Mouse (Mus musculus) lung, postnatal 25 days (tissue): ENCODE data around the gene Apeh.

Source experiments
- DNase-seq: peaks from one replicate; pipeline ENCODE4 v3.0.0; 2022; ENCODE audit warnings: low spot score

Gene Apeh

DNA sequence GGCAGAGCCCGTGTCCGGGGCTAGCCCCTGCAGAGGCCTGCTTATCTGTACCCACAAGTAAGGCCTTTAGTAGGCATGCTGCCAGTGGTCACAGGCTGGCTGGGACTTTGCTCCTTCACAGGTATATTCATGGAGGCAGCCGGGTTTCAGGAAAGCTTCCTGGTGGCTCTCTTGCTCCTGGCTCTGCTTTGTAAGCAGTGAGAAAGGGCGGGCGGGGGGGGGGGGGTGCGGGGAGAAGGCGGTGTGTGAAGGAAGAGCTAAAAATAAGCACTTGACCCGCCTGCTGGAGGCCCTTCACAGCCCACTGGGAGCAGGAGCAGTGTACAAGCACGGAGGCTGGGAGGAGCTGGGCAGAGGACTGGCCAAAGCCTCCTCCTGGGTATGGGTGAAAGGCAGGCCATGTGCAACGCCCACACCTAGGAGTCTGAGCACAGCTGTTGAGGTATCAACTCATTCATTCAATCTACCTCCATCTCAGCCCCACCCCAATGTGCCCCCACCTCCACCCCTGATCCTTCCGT lies 25.5 kb upstream of the Apeh start:
- peak; percentile 59 for DNase-seq

DNA sequence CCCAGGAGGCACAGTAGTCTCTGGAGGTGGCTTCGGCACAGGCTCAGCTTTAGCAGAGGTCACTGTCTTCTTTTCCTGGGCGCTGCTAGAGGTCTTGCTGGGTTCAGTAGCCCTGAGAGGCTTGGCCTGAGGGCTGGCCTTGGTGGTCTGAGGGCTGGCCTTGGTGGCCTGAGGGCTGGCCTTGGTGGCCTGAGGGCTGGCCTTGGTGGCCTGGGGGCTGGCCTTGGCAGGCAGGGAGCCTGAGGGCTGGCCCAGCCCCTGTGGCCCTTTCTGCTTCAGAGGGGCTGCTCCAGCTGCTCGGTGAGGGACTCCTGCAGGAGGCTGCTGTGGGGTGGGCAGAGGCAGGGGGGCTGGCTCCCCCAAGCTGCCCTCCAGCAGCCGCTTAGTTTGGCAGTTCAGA lies 22.7 kb upstream of the Apeh start:
- DNase-seq = no peak

DNA sequence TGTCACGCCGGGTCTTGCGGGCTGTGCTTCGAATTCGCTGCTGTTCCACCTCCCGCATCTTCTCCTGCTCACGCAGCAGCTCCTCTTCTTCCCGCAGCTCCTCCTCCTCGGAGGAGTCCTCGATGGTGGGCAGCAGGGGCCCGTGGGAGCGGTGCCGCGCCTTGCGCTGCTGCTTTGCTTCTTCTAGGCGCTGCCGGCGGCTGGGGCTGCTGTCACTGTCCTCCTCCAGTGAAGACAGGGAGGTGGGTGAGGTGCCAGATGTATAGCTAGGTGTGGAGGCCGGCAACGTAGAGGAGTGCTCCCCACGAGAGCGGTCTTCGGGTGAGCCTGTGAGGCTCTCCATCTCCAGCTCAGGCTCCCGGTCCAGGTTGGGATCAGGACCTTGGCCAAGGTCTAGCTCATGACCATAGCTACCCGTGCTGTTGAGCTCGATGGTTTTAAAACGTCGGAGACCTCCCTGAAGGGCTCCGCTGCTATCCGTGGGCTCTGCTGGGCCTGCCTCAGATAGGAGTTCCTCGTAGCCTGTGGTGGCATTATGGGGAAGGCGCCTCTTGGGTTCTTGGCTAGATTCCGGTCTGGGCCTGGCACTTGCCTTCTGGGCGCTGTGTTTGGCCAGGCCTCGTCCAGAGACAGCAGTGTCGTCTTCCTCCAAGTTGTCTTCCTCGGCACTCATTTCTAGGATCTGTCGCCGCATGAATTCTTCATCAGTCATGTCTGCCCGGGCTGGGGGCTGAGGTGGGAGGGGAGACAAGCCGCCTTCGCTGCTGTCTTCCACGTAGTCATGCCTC lies 21.1 kb upstream of the Apeh start:
- DNase-seq = no peak

- no peak for DNase-seq
Observed at GRCm38 (mm10) chr9:108112719-108113340, 18.4 kb upstream of the Apeh start.

DNA sequence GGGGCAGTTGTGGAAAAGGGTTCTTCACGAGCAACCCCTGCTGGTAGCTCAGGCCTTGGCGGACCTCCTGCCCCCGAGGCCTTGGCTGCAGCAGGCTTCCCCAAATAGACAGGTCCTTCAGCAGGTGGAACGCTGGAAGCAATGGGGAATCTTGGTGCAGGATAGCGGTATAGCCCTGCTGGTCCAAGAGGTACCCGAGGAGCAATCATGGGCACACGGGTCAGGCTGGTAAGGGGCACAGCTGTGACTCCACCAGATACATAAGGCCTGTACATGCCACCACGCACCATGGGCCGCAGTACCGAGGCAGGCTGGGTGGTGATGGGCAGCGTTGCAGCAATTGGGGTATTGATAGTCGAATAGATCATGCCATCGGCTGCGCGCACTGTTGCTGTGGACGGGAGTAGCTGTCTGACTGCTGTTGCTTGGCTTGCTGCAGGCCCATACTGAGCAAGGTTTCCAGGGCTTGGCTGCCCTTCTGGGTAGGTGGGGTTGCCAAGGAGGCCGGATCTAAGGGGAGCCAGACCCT lies 17.3 kb upstream of the Apeh start:
- DNase-seq = no peak

GRCm38 (mm10) chr9:108111101-108111592 lies 16.7 kb upstream of the Apeh start:
- no peak for DNase-seq

GRCm38 (mm10) chr9:108110160-108110559 lies 15.8 kb upstream of the Apeh start:
- no peak for DNase-seq

- DNase-seq = no peak
Observed at GRCm38 (mm10) chr9:108107867-108108266, 13.5 kb upstream of the Apeh start.

- DNase-seq = no peak
Observed at GRCm38 (mm10) chr9:108106090-108106489, 11.7 kb upstream of the Apeh start.

DNA sequence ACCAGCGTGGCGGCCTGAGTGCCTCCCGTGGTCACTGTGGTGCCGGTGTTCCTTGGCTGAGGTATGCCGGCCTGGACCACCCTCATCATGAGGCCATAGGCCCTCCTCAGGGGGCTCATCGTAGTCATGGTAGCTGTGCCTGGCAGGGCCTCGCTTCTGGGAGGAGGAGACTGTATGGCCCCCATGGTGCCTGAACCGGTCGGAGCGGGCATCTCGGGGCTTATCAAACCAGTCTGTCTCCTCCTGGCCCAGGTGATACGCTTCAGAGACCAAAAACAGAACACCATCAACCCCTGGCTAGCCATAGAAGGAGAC lies 11.1 kb upstream of the Apeh start:
- DNase-seq = no peak

DNA sequence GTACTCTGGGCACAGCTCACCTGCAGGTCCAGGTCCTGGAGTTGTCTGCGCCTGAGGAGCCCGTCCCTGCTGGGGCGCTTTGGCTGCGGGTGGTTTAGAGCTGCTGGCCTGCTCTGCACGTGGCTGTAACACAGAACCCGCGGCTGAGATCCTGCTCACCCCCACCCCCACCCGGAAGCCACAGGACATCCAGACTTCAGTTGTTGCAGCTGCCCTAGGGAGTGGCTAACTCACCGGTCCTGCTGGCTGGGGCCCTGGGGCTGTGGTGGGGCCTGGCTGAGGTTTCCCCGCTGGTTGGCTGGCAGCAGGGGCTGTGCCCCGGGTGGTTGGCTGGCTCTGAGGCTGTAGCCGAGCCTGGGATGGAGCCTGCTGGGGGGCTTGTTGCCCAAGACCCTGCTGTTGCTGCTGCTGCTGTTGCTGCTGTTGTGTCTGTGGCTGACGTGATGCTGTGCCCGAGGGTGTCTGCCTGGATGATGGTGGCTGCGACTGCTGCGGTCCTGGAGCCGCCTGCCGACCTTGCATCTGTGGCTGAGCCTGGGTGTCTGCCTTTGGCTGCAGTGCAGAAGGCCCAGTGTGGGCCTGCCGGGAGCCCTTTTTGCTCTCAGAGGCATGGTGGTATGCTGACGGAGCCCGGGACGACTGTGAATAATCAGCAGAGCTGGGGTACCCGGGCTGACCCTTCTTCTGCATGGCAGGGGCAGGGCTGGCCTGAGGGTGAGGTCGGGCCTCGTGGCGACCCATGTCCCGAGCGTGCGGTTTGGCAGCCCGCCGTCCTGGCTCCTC lies 10.6 kb upstream of the Apeh start:
- DNase-seq = no peak

- DNase-seq = no peak
Observed at GRCm38 (mm10) chr9:108099619-108100018, 5.2 kb upstream of the Apeh start.

- DNase-seq = no peak
Observed at GRCm38 (mm10) chr9:108095949-108096712, 1.7 kb upstream of the Apeh start.

GRCm38 (mm10) chr9:108095518-108095917 lies 1.1 kb upstream of the Apeh start:
- peak; percentile 49 for DNase-seq

GRCm38 (mm10) chr9:108094998-108095411 lies 599 bp upstream of the Apeh start:
- DNase-seq = no peak

GRCm38 (mm10) chr9:108093586-108093985 lies 820 bp downstream of the Apeh start:
- DNase-seq = no peak

- no peak for DNase-seq
Observed at GRCm38 (mm10) chr9:108090611-108091120, 3.7 kb downstream of the Apeh start.

DNA sequence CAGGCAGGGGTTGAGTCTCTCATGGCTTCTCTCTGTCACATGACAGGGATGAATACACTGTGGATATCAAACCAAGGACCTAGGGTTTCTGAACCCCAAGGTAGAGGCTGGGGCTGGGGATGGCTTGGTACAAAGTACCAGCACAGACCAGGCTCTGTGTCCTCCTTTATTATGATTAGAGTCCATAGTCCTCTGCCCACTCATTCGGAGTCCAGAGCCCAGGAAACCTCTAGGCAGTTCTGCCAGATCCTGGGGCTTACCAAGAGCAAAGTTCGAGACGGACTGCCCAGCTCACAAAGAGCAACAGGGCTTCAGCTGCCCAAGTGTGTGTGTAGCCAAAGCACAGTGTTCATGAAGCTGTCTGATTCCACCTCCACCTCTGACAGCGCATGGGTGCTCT lies 9.1 kb downstream of the Apeh start:
- no peak for DNase-seq

DNA sequence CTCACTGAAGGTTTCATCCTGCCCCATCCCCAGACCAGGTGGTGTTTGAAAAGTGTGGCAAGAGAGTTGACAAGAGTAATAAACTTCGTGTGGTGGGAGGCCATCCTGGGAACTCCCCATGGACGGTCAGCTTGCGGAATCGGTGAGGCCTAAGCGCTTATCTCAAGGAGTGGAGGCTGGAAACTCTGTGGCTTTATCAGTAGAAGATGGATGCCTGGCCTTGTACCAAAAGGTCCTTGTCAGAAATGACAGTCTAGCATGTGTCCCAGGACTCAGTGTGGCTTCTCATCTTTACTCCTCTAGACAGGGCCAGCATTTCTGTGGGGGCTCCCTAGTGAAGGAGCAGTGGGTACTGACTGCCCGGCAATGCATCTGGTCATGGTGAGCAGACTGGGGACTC lies 10.8 kb downstream of the Apeh start:
- no peak for DNase-seq

GRCm38 (mm10) chr9:108082988-108083431 lies 11.4 kb downstream of the Apeh start, which contains the start of gene Rnf123:
TSS of gene Rnf123 (minus strand) at chr9:108083346.
- DNase-seq = no peak

DNA sequence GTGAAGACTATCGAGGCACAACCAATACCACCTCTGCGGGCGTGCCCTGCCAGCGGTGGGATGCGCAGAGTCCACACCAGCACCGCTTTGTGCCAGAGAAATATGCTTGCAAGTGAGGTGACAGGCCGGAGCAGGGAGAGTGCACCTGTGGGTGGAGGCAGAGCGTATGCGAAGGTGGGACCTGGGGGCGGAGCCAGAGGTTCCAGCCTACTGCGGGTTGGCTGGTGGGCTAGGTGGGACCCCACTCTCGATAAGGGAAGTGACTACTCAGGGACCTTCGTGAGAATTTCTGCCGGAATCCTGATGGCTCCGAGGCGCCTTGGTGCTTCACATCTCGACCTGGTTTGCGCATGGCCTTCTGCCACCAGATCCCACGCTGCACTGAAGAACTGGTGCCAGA lies 11.9 kb downstream of the Apeh start:
- DNase-seq = no peak
